23 mouse cellular contexts compared by ENCODE assay signal in the genomic region with DNA sequence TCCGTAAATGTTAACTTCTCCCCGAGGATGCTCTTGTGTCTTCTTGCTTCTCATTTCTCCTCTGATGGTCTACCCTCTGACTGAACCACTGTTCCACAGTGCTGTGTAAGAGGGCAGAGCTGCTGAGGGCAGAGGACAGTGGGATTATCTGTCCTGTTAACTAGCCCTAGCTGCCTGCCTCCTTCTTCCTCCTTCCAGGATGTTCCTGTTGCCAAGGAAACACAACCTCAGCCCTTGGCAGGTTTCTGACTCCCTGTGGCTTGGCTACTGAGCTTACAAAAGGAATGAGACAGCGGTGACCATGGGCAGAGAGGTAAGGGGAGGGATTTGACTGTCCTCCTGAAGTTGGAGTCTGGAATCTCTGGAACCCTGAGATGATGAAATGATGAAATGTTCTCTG. TPM values are rescaled to one million over a fixed set of nuclear protein-coding genes. Genes with fewer than 3 reads are reported as not detected.
DNase-seq lines count a peak whose midpoint lies in the region; ATAC-seq lines count a peak whose summit lies in the region.
"Had no signal": no experiment of that assay in that cellular context is flagged by ENCODE, and none has a peak within 500 bp of the region (broad histone marks: within the 10 kb centered on the region; RNA-seq: fewer than 3 reads in every experiment).

No protein-coding gene starts in this region.

- no peak overlapping the region for H3K9ac ChIP-seq in hindbrain, embryonic 12.5 days
- H3K9ac ChIP-seq in midbrain, embryonic 13.5 days (replicated peaks): no peak overlapping the region
- H3K9ac ChIP-seq: embryonic facial prominence, embryonic 15.5 days; heart, embryonic 13.5 days; hindbrain, embryonic 15.5 days had no signal

- H3K27me3 ChIP-seq in hindbrain, embryonic 10.5 days (ENCODE audit: insufficient read depth, poor library complexity, severe bottlenecking): no peaks in the 10 kb centered on the region
- H3K27me3 ChIP-seq in hindbrain, embryonic 12.5 days: 0 out of 2 replicates have a peak, but pooled peaks cover 4% of the 10 kb centered on the region
- H3K27me3 ChIP-seq in midbrain, embryonic 13.5 days: no peaks in the 10 kb centered on the region
- H3K27me3 ChIP-seq in midbrain, embryonic 10.5 days (ENCODE audit: low read depth, poor library complexity, severe bottlenecking): no peaks in the 10 kb centered on the region
- H3K27me3 ChIP-seq: embryonic facial prominence, embryonic 15.5 days; hindbrain, embryonic 15.5 days had no signal

- no peak overlapping the region for H3K4me2 ChIP-seq in hindbrain, embryonic 12.5 days (replicated peaks)
- no peak overlapping the region for H3K4me2 ChIP-seq in midbrain, embryonic 13.5 days (replicated peaks)
- H3K4me2 ChIP-seq: embryonic facial prominence, embryonic 15.5 days; heart, embryonic 13.5 days; hindbrain, embryonic 15.5 days had no signal

- H3K36me3 ChIP-seq in hindbrain, embryonic 10.5 days: no peaks in the 10 kb centered on the region
- no peaks in the 10 kb centered on the region for H3K36me3 ChIP-seq in hindbrain, embryonic 12.5 days
- H3K36me3 ChIP-seq in midbrain, embryonic 13.5 days: no peaks in the 10 kb centered on the region
- no peaks in the 10 kb centered on the region for H3K36me3 ChIP-seq in midbrain, embryonic 10.5 days
- H3K36me3 ChIP-seq: embryonic facial prominence, embryonic 15.5 days; forebrain, embryonic 10.5 days; G1E; heart, embryonic 13.5 days; hindbrain, embryonic 15.5 days had no signal

- H3K4me1 ChIP-seq in hindbrain, embryonic 10.5 days (replicated peaks): peaks cover 11% of the 10 kb centered on the region
- peaks cover 7% of the 10 kb centered on the region; the same call in 1 of the 2 replicates for H3K4me1 ChIP-seq in hindbrain, embryonic 12.5 days
- peaks cover 7% of the 10 kb centered on the region for H3K4me1 ChIP-seq in midbrain, embryonic 13.5 days (replicated peaks)
- H3K4me1 ChIP-seq in midbrain, embryonic 10.5 days: peaks cover 5% of the 10 kb centered on the region
- H3K4me1 ChIP-seq: embryonic facial prominence, embryonic 15.5 days had no signal

- H3K4me3 ChIP-seq in hindbrain, embryonic 10.5 days: no peak overlapping the region
- no peak overlapping the region for H3K4me3 ChIP-seq in hindbrain, embryonic 12.5 days
- no peak overlapping the region for H3K4me3 ChIP-seq in midbrain, embryonic 13.5 days (replicated peaks)
- no peak overlapping the region for H3K4me3 ChIP-seq in midbrain, embryonic 10.5 days
- H3K4me3 ChIP-seq: embryonic facial prominence, embryonic 15.5 days; erythroblast, embryonic 14.5 days; forebrain, embryonic 10.5 days; gastrocnemius, adult 2 months; heart, embryonic 13.5 days; hindbrain, embryonic 15.5 days had no signal

- no peak for DNase-seq in hindbrain, embryonic 10.5 days (ENCODE audit: low spot score)
- no peak for DNase-seq in midbrain, embryonic 10.5 days (ENCODE audit: low spot score)
- DNase-seq in 3134 (ENCODE audit: extremely low read depth, insufficient read length, low spot score) (peak; percentile 51), R1 (ENCODE audit: low read depth, low spot score) (peak; percentile 49)
- no peak for DNase-seq in ovary, postnatal 36 days (ENCODE audit: low spot score)
- no peak for DNase-seq in natural killer cell, adult 2 months (ENCODE audit: low spot score in 2 of 2)
- DNase-seq: adrenal gland, postnatal 10 days; B cell, adult 2 months; cerebellum, adult 18-20 months; gastrocnemius, adult 2 months; gastrocnemius, postnatal 25 days; heart, adult 11 months; heart, postnatal 36 days had no signal

- 60% methylated on average over 3 of the region's 3 CpGs for WGBS in hindbrain, embryonic 10.5 days
- 55% methylated on average over 3 of the region's 3 CpGs for WGBS in hindbrain, embryonic 12.5 days
- 60% methylated on average over 3 of the region's 3 CpGs for WGBS in midbrain, embryonic 13.5 days
- 59% methylated on average over 3 of the region's 3 CpGs for WGBS in midbrain, embryonic 10.5 days

- 0 out of 2 replicates have a peak overlapping the region, but pooled peaks have one; percentile 10 for H3K27ac ChIP-seq in hindbrain, embryonic 10.5 days
- no peak overlapping the region for H3K27ac ChIP-seq in hindbrain, embryonic 12.5 days
- no peak overlapping the region for H3K27ac ChIP-seq in midbrain, embryonic 13.5 days
- H3K27ac ChIP-seq in midbrain, embryonic 10.5 days (replicated peaks): no peak overlapping the region
- H3K27ac ChIP-seq: embryonic facial prominence, embryonic 15.5 days; forebrain, embryonic 10.5 days; gastrocnemius, adult 2 months; heart, embryonic 13.5 days; hindbrain, embryonic 15.5 days had no signal

- no peak for ATAC-seq in hindbrain, embryonic 12.5 days (ENCODE audit: low FRiP score)
- peak; percentile 62 for ATAC-seq in midbrain, embryonic 13.5 days
- ATAC-seq: CD4-positive, CD25-positive, alpha-beta regulatory T cell, adult 4 months; forebrain, embryonic 14.5 days had no signal

- H3K9me3 ChIP-seq in hindbrain, embryonic 10.5 days: no peaks in the 10 kb centered on the region
- H3K9me3 ChIP-seq in hindbrain, embryonic 12.5 days (replicated peaks): no peaks in the 10 kb centered on the region
- no peaks in the 10 kb centered on the region for H3K9me3 ChIP-seq in midbrain, embryonic 13.5 days
- no peaks in the 10 kb centered on the region for H3K9me3 ChIP-seq in midbrain, embryonic 10.5 days (replicated peaks)
- H3K9me3 ChIP-seq: embryonic facial prominence, embryonic 15.5 days; forebrain, embryonic 10.5 days; G1E; heart, embryonic 13.5 days; hindbrain, embryonic 15.5 days had no signal

RNA-seq across cellular contexts. Expression of a gene that starts 32.2 kb away (rescaled TPM):
- polyA plus RNA-seq in hindbrain, embryonic 10.5 days (2016; fragmentation: Nextera tagmentation; extraction: Ambion mirVana): 1.7 and 4.2 TPM in 2 replicates
- 11.5 and 11.6 TPM in 2 replicates for polyA plus RNA-seq in hindbrain, embryonic 12.5 days (2016; fragmentation: Nextera tagmentation; extraction: Ambion mirVana)
- 26.3 and 27.5 TPM in 2 replicates for polyA plus RNA-seq in midbrain, embryonic 13.5 days (2015; fragmentation: Nextera tagmentation; extraction: Ambion mirVana)
- 1.0 and 2.2 TPM in 2 replicates for polyA plus RNA-seq in midbrain, embryonic 10.5 days (2016; fragmentation: Nextera tagmentation; extraction: Ambion mirVana)
- polyA plus RNA-seq: erythroblast, embryonic 14.5 days; G1E had no signal

Comparison
In these comparisons a context has a peak if more than half of its experiments do, and no peak if none do; other contexts are left out.
1. DNase-seq: peak in 3134 (single experiment) and R1 (single experiment); none in hindbrain, embryonic 10.5 days (single experiment), midbrain, embryonic 10.5 days (single experiment), ovary, postnatal 36 days (single experiment) and natural killer cell, adult 2 months (0 of 2).